Mouse (Mus musculus) c-Kit-negative CD71-positive TER-119-positive erythroid progenitor cells, embryonic 14.5 days (primary cell): ENCODE results near the gene B3galt5.

Experiments
- DNase-seq: peaks from one replicate; pipeline ENCODE4 v3.0.0-alpha.2; 2013; ENCODE audit warnings: low read depth, low spot score

The B3galt5 gene

DNA sequence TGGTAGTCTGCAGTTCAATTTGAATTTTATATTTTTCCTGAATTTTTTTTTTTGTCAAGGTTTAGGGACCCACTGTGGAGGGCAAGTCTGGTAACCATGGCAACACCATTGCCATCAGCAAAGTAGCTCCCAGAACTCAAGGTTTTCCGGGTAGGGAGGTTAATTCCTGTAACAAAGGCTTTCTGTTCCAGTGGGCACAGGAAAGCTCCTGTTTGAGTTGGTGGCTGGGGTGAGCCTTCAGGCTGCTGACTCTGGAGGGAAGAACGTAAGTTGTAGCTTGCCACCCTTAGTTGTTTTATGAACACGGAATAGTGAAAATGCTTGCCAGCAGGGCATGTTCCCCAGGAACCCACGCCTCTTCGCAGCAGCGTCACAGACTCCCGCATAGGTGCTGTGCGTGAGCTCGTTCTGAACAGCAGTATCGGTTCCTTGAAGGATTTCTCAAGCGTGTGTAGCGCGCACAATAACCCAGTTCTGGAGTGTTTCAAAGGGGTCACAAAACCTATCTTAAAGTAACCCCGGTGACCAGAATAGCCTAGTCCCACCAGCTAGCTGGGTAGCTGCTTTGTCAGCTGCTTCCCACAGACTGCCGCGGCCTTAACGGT is at the start of gene B3galt5:
B3galt5 (plus strand) TSS at position 436 of the 605 bp plus-strand sequence.
- DNase-seq, result no peak

DNA sequence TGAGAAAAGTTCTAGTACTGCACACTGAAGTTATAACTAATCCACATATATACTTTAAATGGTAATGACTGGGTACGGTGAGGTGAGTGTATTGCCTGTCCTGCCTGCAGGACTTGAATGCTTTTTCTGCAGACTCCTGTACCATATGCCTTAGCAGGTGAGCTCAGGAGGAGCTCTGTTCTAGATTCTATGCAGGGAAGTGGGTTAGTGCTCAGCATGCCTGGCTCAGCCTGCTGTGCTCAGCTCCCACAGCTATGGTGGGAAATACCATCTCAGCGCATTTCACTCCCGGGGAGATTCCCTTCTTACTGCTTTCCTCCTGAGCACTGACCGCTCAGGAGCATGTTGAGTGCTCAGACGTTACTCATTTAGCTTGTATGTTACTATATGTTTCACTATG is 48.0 kb upstream of the B3galt5 start:
- no peak for DNase-seq

DNA sequence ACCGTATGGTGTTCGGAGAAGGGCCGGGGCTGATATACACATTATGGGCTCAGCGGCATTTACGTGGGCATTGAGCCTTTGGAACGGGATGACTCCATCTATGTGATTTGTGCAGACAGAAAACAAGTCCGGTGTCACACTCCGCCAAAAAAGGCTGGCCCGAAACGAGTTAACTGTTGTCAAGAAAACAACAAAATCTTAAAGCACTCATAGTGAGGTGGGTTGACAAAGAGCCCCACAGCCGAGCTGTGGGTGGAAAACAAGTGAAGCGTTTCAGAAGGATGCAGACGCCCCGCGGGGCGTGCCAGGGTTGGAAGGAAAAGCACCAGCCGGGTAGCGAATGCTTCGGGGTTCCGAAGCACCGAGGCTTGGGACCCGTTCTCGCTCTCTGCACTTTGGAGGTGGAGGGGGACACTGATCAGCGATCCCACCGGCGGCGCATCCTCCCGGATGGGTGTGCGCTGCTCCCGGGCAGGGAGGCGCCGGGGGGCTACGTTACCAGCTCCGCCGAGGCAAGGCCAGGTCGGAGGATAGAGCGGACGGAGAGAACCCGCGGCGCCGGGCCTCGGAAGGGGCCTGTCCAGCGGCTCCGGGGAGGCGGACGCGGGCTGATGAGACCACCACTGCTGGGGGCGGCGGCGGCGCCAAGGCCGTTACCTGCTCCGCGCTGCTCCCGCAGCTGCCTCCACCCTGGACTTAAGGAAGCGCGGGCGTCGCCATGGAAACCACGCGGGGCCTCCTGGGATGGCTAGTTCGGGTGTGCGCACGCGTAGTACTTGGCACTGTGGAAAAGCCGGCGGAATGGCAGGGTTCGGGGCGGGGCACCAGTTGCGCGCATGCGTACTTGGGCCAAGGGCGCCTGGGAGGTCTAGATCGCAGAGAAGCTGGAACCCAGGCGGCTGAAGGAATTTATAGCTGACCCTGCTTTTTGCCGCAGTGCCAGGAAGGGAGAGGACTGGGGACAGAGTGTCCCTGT is 43.8 kb upstream of the B3galt5 start, which contains the start of gene Lca5l:
Lca5l (minus strand) TSS at position 741 of the 976 bp plus-strand sequence.
- peak; percentile 78 for DNase-seq

DNA sequence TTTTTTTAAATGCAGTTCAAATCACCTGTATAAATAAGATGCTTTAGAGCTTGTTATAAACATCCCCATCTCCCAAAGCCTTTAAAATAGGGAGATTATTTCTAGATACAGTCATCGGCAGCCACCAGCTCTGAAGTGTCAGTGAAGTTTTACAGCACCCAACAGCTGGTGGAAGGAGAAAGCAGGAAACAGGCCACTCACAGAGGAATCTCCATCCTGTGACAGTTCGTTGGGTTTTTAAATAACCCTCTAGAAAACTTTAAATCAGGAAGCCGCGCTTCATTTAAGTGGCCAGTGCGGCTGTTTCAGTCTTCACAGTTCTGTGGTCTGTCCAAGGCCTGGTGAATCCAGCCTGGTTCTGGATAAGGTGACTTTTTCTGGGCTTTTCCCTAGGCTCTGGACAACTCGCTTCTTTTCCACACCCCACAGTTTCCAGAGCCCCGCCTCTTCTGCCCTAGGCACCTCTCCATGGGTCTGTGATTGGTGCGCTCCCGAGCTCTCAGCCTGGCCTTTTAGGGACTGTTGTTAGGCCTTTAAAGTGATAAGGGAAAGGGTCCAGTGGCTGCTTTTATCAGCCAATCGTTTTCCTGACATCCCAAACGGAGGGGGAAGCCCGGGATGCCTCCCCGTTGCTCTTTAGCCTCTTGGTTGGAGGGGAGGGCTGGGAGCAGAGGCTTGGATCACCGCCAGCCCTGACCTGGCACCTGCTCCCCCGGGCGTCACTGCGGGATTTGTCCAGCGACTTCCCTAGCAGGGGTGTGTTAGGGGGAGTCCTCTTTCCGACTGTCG is 35.5 kb upstream of the B3galt5 start, which contains the start of gene Sh3bgr:
Sh3bgr (plus strand) TSS at position 538 of the 789 bp plus-strand sequence.
- DNase-seq, result no peak

GRCm38 (mm10) chr16:96200702-96201028 is 34.9 kb upstream of the B3galt5 start:
- no peak for DNase-seq

DNA sequence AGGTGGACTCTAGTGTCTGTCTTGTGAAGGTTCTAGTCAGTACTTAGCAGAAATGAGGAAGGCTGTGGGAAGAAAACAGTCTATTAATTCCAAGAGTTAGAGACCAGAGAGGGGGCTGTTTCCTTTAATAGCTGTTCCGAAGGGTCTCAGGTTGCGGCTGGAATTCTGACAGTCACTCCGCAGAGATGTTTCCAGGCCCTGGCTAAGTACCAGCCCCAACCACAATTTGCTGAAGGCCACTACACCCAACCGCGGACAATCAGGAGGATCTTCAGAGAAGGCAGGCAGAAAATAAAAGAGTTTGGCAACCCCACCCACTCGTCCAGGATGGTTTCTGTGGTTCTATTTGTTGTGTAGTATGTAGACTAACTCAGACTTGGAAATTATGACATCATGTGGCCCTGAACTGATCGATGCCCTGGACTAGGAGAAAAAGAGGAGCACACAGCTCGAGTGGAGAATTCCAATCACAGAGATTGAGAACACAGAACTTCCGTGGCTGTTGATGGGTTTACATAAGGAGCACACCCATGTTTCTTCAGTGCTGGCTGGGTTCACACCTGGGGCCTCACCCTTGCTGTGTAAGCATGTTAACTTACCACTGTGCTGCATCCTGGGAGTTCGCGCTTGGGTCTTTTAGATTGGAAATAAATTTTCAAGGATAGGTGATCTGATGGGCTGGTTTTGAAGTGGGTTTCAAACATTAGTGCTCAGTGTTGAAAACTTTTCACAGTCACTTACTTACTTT is 33.9 kb upstream of the B3galt5 start:
- DNase-seq, result no peak

GRCm38 (mm10) chr16:96209789-96210188 is 25.8 kb upstream of the B3galt5 start:
- no peak for DNase-seq

GRCm38 (mm10) chr16:96210856-96211255 is 24.7 kb upstream of the B3galt5 start:
- no peak for DNase-seq

- no peak for DNase-seq
Measured at GRCm38 (mm10) chr16:96213027-96213426, 22.6 kb upstream of the B3galt5 start.

DNA sequence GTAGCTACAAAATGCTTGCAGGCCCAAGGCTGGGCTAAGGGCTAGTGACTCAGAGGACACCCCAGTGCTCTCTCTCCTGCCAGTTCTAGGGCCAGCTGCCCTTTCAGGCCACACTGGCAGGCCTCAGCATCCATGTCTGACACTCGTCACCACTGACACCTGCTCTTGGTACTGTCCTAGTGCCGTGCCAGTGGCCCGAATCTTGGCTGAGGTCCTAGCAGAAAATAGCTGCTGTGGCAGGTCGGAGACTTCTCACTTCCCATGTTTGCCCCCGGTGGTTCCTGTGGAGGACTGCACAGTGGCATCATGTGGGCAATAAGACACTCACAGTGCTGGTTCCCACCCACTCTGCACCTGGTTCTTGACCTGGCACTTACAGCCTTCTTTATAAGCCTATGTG is 14.1 kb upstream of the B3galt5 start:
- no peak for DNase-seq

GRCm38 (mm10) chr16:96221959-96222358 is 13.6 kb upstream of the B3galt5 start:
- DNase-seq, result no peak

DNA sequence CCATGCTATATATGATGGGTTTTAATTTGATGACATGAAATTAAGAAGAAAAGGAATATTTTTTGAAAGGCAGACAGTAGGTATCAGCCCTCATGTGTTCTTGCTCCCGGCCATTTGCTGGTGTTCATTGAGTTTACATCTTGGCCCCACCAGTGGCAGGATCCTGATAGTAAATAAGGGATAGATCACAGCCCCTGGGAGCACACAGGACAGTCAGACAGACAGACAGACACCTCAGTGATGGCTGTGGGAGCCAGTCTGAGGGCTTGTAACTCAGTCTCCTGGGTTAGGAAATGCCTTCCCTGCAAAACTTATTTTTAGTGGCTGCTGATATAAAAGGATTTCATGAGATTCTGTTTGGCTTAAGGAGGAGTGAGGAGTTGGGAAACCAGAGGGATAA is 13.1 kb upstream of the B3galt5 start:
- no peak for DNase-seq

DNA sequence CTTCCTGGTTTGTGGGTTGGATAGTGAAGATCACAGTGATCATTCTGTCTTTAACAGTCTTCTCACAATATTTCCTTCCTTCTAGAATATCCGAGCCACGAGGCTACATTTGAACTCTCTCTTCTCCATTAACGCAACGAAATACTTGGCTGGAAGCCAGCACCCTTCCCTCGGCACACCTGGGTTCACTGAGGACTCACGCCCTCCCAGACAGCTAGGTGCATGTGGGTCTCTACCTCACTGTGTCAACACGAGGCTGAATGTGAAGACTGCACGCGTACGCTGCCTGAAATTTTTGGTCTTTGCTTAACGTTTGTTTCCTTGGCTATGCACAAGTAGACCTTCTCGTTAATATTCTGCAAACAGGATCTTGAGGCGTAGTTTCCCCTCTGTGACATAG is 7.2 kb upstream of the B3galt5 start:
- no peak for DNase-seq

GRCm38 (mm10) chr16:96229044-96229555 is 6.5 kb upstream of the B3galt5 start:
- no peak for DNase-seq

DNA sequence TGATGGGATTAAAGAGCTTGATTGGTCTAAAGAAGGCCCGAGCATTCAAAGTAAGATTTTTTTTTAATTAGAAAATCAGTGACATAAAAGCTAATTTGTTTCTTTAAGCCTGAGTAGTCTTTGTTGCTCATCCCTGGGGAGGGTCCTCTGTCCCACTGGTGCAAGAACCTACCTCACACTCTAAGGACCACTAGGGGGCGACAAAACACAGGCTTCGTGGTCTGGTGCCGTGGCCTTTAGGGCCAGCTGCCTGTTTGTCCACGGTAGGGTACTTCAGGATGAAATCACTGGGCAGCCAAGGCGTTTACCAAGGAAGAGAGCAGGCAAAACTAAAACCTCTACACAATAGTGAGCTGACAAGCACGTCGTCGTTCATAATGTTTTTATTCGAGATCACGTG is 5.2 kb upstream of the B3galt5 start:
- DNase-seq, result peak; percentile 19

DNA sequence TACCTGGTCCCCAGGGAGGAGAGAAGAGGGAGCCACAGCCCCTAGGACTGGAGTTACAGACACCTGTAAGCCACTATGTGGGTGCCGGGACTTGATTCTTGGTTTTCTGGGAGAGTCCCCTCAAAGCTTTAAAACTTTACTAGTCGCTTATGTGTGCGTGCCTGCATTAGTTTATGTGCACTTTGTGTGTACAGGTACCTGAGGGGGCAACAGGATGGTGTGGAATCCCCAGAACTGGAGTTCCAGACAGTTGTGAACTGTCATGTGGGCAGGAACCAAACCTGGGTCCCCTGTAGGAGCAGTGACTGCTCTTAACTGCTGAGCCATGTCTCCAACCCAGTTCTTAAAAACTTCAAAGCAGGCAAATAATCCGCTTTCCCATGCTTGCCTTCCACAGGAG is 4.3 kb upstream of the B3galt5 start:
- no peak for DNase-seq

- DNase-seq, result no peak
Measured at GRCm38 (mm10) chr16:96231974-96232373, 3.6 kb upstream of the B3galt5 start.

DNA sequence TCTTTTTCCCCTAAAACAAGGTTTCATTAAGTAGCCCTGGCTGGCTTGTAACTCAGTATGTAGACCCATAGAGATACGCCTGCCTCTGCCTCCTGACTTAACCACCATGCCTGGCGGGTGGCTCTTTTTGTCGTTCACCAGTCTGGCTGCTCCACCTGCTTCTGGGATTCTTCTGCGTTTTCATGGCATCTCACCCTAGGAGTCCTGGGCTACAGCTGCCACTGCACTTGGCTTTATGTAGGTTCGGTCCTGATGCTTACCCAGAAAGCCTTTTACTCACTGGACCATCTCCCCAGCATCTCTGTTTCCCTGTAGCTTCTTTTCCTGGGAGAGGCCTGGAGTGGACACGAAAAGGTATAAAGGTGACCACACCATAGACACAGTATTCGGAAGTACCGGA is 1.6 kb upstream of the B3galt5 start:
- DNase-seq, result no peak

GRCm38 (mm10) chr16:96244496-96244895 is 8.9 kb downstream of the B3galt5 start:
- no peak for DNase-seq

- no peak for DNase-seq
Measured at GRCm38 (mm10) chr16:96249635-96250034, 14.0 kb downstream of the B3galt5 start.

DNA sequence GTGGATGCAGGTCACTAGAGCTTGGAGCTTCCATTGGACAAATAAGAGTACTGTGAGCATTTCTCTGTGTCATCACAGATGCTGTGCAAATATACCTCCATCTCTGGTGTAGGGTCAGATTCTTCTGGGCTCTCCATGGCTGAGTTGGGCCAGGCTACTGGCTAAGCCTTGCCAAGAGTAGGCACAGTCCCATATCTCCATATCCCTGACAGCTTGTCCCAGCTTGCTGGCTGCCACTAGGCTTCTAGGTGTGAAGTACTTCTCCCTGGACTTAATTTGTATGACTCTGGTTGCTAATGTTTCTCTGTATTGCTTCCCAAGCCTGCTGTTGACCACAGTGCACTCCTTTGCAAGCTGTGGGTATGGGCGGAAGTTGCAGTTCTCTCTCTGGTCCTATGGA is 16.5 kb downstream of the B3galt5 start:
- DNase-seq, result no peak
